Mouse (Mus musculus): Measurements from ENCODE around the gene Krtap6-2.

The Krtap6-2 gene

GRCm38 (mm10) chr16:89420011-89420410 lies at the start of gene Krtap6-2:
Gene Krtap6-2 (minus strand): TSS chr16:89420111.
- no peak for DNase-seq (ENCODE audit: extremely low read depth, low read depth)

- no peak for DNase-seq (ENCODE audit: extremely low read depth, low read depth)
These were observed 41.3 kb upstream of the Krtap6-2 start for GRCm38 (mm10) chr16:89461189-89461588.

DNA sequence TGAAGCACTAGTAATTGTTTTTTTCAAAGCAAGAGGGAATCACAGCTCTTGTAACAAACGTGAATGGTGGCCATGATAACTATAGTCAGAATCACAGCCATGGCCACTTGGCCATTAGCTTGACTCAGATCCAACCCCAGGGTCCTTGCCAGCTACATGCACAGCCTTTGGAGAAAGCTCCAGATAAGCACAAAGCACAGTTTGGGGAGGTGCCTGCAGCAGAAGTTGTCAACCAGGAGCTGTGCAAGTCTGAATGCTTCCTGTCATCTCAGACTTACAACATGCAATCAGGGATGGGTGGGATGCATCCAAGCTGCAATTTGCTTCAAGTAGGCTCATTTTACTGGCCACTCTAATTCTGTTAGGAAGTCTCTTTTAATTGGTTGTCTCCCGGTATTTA lies 9.7 kb upstream of the Krtap6-2 start:
- no peak for DNase-seq (ENCODE audit: extremely low read depth, low read depth)

GRCm38 (mm10) chr16:89425310-89425709 lies 5.4 kb upstream of the Krtap6-2 start:
- no peak for DNase-seq (ENCODE audit: extremely low read depth, low read depth)

DNA sequence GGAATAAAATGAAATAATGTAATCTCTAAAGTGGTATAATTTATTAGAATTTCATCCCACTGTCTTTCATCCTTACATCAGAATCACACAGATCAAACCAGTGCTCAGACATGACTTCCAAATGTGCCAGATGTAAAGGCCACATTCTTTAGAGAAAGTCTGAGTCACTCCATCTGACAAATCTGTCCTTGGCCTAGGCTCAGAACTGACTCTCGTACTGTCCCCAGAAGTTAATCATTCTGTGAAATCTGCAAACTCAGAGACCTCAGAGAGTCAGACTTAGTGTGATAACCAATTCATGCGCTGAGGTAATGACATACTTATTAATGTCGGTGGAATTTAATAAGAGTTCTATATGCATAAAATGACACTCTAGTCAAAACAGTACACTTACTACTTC lies 3.6 kb downstream of the Krtap6-2 start:
- DNase-seq (ENCODE audit: extremely low read depth, low read depth), result no peak

- DNase-seq (ENCODE audit: extremely low read depth, low read depth), result no peak
These were observed 9.4 kb downstream of the Krtap6-2 start for GRCm38 (mm10) chr16:89410345-89411068.

DNA sequence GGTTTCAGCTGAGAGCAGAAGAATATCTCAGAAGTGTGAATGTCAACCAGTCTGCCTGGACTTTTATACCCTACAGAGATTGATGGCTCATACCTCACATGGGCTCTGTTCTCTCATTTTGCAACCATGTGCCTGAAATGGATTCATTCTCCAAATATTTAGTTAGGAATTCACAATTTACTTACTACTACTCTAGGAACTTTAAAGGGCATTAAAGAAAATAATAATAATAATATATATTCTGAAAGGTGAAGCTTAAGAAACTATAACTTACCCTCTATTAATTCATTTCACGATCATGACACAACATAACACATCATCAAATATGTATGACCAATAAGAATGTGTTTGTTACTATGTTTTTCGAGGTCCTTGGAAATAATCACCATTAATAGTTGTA lies 16.1 kb downstream of the Krtap6-2 start, which contains the start of gene Krtap21-1:
TSS of gene Krtap21-1 (minus strand) at position 101 of the 400 bp plus-strand sequence.
- no peak for DNase-seq (ENCODE audit: extremely low read depth, low read depth)

DNA sequence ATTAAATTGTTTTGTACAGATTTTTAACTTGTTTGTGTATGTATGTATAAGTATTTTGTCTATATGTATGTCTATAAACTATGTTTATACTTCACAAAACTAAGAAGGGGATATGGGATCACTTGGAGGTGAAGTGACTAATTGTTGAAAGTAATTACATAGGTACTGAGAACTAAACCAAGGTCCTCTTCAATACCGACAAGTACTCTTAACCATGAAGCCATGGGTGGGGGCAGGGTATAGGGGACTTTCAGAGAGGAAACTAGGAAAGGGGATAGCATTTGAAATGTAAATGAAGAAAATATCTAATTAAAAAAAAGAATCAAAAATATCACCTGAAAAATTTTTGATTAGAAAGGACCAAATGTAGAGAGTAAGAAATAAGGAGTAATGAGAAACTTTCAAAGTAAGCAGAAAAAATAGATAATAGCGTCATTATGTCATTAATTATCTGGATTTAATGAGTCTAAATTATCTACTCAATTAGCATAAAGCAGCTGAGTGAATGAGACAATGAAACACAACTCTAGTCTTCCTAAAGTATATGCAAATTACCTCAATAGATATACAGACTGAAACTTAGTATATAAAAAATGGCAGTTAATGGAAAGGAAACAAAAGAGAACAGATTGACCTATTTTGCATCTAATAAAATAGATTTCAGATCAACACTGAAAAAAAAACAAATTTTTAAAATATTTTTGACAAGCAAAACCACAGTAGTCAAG lies 47.0 kb downstream of the Krtap6-2 start:
- DNase-seq (ENCODE audit: extremely low read depth, low read depth), result no peak
